Mouse (Mus musculus) neural tube, embryonic 15.5 days (tissue): ENCODE results near the gene Gpn2. TPM values are rescaled to one million over a fixed set of nuclear protein-coding genes. Genes with fewer than 3 reads are reported as not detected.

Source experiments
- ATAC-seq: fragments of 200-750 bp; cut with Nextera tagmentation; 2 replicates; pipeline ENCODE4 v1.8.0; 2017; ENCODE audit warnings: mild to moderate bottlenecking, moderate TSS enrichment, moderate library complexity; ENCODE audit not compliant: low FRiP score
- H3K27ac ChIP-seq: fragments of 300-500 bp; sonication (generic); replicated peaks from 2 replicates; pipeline ENCODE4 v1.5.1; 2015; ENCODE audit warnings: mild to moderate bottlenecking, inconsistent platforms
- H3K27me3 ChIP-seq: fragments of 300-500 bp; sonication (generic); replicated peaks from 2 replicates; pipeline ENCODE4 v1.6.1; 2015; ENCODE audit warnings: inconsistent platforms
- H3K36me3 ChIP-seq: fragments of 300-500 bp; sonication (generic); 2 replicates; pipeline ENCODE4 v1.6.1; 2015; ENCODE audit warnings: inconsistent platforms
- H3K4me1 ChIP-seq: fragments of 300-500 bp; sonication (generic); 2 replicates; pipeline ENCODE4 v1.6.1; 2015; ENCODE audit warnings: inconsistent platforms
- H3K4me2 ChIP-seq: fragments of 300-500 bp; sonication (generic); 2 replicates; pipeline ENCODE4 v1.6.1; 2015; ENCODE audit warnings: inconsistent platforms, mild to moderate bottlenecking, moderate library complexity
- H3K4me3 ChIP-seq: fragments of 300-500 bp; sonication (generic); replicated peaks from 2 replicates; pipeline ENCODE4 v1.5.1; 2015; ENCODE audit warnings: mild to moderate bottlenecking, inconsistent platforms
- H3K9ac ChIP-seq: fragments of 300-500 bp; sonication (generic); replicated peaks from 2 replicates; pipeline ENCODE4 v1.6.1; 2015; ENCODE audit warnings: mild to moderate bottlenecking, inconsistent platforms
- H3K9me3 ChIP-seq: fragments of 300-500 bp; sonication (generic); replicated peaks from 2 replicates; pipeline ENCODE4 v1.6.1; 2016; ENCODE audit warnings: inconsistent platforms
- WGBS: fragments of 180-500 bp; shearing (Covaris S2); methylation state at CpG from one replicate; pipeline ENCODE4 v1.1.7; 2015; ENCODE audit warnings: mixed read lengths; 5-methylcytosine and 5-hydroxymethylcytosine counted together
- polyA plus RNA-seq: library from polyadenylated mRNA; unstranded; fragments of >200 nt; fragmentation: Nextera tagmentation; extraction: Ambion mirVana; gene quantifications from 2 replicates; pipeline ENCODE4 v1.2.1, GENCODE M21; 2015

Gpn2 gene
- polyA plus RNA-seq, 1 experiment from 2014 or later = 17.0 TPM

DNA sequence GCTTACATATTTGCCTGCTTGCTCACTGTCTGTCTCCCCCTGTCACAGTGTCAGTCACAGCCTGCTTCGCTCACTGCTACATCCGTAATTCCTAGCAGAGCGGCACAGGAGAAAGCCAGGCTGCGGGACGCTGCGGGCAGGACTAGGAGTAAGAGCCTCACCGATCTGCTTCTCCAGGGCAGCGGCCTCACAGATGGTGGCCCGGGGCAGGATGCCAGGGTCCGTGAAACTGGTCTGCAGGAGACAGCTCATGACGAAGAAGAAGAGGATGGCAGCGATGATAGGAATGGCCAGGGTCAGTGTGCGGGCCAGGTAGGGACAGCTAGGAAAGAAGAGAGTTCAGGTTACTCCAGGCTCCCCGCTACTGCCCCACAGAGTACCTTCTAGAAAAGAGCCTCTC is 42.9 kb downstream of the Gpn2 start:
- Histone ChIP-seq H3K4me3 (no peak overlapping the region), H3K27me3 (no peaks in the 10 kb centered on the region), H3K4me1 (peaks cover 24% of the 10 kb centered on the region), H3K9ac (no peak overlapping the region), H3K9me3 (no peaks in the 10 kb centered on the region), H3K27ac (no peak overlapping the region), H3K36me3 (peaks cover 34% of the 10 kb centered on the region), H3K4me2 (no peak overlapping the region)
- no peak for ATAC-seq
- 90% methylated on average over 14 of the region's 14 CpGs for WGBS

DNA sequence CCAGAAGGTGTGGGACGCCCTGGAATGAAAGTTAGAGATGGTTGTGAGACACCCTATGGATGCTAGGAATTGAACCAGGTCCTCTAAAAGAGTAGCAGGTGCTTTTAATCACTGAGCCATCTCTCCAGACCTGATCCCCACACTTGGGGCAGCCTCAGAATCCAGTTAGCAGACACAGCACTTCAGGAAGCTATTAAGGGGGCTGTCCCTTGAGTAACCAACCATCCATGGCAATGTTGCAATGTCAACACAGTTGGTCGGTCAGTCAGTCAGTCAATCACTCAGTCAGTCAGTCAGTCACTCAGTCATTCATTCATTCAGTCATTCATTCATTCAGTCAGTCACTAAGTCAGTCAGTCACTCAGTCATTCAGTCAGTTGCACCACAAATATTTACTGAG is 44.4 kb downstream of the Gpn2 start:
- Histone ChIP-seq H3K9me3 (no peaks in the 10 kb centered on the region), H3K36me3 (peaks cover 34% of the 10 kb centered on the region), H3K4me1 (peaks cover 32% of the 10 kb centered on the region), H3K4me2 (no peak overlapping the region), H3K27me3 (no peaks in the 10 kb centered on the region), H3K27ac (no peak overlapping the region), H3K9ac (no peak overlapping the region), H3K4me3 (no peak overlapping the region)
- no peak for ATAC-seq
- 81% methylated on average over 2 of the region's 2 CpGs for WGBS

DNA sequence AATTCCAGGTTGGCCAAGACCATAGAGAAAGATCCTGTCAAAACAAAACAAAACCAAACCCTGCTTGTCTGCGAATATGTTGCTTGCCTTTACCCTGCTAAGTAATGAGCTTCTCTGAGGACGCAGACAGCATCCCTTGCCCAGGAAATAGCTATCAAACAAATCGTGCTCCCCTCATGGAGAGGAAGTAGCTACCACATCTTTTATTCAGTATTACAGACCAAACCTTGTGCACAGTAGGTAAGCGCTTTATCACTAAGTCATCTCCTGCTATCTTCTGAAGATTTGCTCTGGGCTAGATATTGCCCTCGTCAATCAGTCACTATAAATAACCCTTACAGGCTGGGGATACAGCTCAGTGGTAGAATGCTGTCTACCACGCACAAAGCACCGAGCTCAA is 45.0 kb downstream of the Gpn2 start:
- Histone ChIP-seq H3K27ac (no peak overlapping the region), H3K9me3 (no peaks in the 10 kb centered on the region), H3K36me3 (peaks cover 27% of the 10 kb centered on the region), H3K4me3 (no peak overlapping the region), H3K4me2 (no peak overlapping the region), H3K9ac (no peak overlapping the region), H3K4me1 (peaks cover 34% of the 10 kb centered on the region), H3K27me3 (no peaks in the 10 kb centered on the region)
- ATAC-seq = no peak
- 74% methylated on average over 7 of the region's 7 CpGs for WGBS

DNA sequence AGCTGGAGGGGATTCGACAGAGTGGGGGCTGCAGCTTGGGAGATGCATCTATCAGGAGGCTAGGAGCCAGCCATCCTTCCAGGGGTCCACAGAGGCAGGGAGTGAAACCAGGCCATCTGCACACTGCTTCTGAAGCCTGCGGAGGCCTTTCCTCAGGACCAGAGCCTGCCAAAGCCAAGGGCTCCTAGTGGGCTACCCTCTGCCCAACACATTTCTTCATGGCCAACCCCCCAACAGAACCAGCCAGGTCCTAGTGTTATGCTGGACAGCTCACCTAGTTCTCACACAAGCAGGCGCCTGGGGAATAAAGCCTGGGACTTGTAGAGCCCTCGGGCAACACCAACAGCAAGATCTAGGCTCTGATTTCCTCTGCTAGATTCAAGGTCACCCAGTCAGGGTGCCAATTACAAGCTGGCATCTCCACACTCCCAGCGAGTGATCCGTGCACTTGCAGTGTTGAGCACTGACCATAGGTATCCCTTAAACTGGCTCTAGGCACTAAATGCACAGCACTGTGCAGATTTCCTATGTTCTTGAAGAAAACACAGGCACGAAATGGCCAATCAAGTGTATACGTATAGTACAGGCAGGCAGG is 46.3 kb downstream of the Gpn2 start:
- no peak for ATAC-seq
- H3K9ac ChIP-seq = no peak overlapping the region
- WGBS = 88% methylated on average over 8 of the region's 8 CpGs
- H3K4me1 ChIP-seq = peaks cover 34% of the 10 kb centered on the region
- 0 out of 2 replicates have a peak overlapping the region, but pooled peaks have one; percentile 90 for H3K4me2 ChIP-seq
- H3K9me3 ChIP-seq = no peaks in the 10 kb centered on the region
- no peaks in the 10 kb centered on the region for H3K27me3 ChIP-seq
- peaks cover 17% of the 10 kb centered on the region for H3K36me3 ChIP-seq
- H3K4me3 ChIP-seq = no peak overlapping the region
- H3K27ac ChIP-seq = no peak overlapping the region

DNA sequence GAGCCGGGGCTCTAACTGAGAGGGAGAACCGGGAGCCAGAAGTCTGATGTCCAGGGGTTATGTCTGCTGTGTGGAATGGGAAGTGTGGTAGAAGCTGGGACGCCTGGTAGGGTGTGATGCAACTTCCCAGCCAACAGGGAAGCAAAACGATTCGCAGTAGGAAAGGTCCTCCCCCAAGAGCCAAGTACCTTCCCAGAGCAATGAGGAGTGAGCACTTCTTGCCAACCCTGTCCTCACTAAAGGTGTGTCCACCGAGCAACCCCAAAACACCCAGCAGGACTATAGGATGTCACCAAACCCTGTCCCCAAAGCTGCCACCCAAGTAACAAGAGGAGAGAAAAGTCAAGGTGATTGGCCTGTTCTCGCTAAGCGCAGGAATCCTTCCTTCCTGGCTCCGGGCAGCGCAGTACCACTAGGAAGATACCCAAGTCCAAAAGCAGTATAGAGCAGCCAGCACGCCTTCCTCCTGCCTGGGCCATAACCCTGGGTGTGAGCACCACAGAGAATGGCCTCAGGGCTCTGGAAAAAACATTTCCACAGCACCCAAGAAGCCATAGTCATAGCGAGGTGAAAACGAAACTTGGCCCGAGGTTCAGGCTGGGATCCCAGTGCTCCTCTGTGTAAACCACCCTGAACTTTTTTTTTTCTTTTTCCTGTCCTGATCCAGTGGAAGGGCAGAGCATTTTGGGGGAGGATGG is 47.1 kb downstream of the Gpn2 start:
- H3K9ac ChIP-seq = no peak overlapping the region
- H3K4me3 ChIP-seq = peak overlapping the region; percentile 77; the same call in 1 of the 2 replicates
- no peak for ATAC-seq
- peaks cover 9% of the 10 kb centered on the region for H3K36me3 ChIP-seq
- peak overlapping the region; percentile 90 for H3K4me2 ChIP-seq
- WGBS = 82% methylated on average over 14 of the region's 14 CpGs
- H3K27ac ChIP-seq = no peak overlapping the region
- H3K27me3 ChIP-seq = no peaks in the 10 kb centered on the region
- peaks cover 34% of the 10 kb centered on the region for H3K4me1 ChIP-seq
- H3K9me3 ChIP-seq = no peaks in the 10 kb centered on the region

DNA sequence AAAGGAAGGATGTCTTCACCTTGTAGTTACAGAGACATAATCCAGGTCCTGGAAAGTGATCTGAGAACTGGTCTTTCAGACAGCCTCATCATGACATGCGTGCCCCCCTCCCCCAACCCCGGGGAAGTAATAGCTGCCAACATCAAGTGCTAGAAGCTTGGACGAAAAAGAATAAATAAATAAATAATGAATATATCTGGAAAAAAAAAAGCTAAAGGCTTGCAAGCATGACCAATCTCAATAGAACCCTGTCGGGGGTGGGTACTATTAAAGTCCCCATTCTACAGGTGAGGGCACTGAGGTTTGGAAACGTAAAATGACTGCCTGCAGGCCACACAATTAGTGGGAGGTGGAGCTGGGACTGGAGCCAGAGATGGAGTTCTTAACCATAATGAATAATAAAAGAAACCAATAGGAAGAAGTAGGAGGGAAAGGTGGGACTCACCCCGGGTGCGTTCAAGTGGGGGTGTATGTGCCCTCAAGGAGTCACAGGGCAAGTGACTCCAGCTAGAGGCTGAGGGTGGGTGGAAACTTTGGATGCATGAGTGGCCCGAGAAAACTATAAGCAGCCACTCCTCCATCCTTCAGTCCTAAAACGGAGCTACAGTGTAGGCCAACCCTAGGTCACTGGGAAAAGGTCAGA is 47.7 kb downstream of the Gpn2 start:
- Histone ChIP-seq H3K9ac (peak overlapping the region; percentile 87), H3K9me3 (no peaks in the 10 kb centered on the region), H3K4me1 (peaks cover 34% of the 10 kb centered on the region), H3K4me2 (peak overlapping the region; percentile 90), H3K4me3 (peak overlapping the region; percentile 77), H3K27me3 (no peaks in the 10 kb centered on the region), H3K36me3 (peaks cover 3% of the 10 kb centered on the region; the same call in 1 of the 2 replicates), H3K27ac (peak overlapping the region; percentile 86; the same call in 1 of the 2 replicates)
- 34% methylated on average over 9 of the region's 9 CpGs for WGBS
- no peak for ATAC-seq

DNA sequence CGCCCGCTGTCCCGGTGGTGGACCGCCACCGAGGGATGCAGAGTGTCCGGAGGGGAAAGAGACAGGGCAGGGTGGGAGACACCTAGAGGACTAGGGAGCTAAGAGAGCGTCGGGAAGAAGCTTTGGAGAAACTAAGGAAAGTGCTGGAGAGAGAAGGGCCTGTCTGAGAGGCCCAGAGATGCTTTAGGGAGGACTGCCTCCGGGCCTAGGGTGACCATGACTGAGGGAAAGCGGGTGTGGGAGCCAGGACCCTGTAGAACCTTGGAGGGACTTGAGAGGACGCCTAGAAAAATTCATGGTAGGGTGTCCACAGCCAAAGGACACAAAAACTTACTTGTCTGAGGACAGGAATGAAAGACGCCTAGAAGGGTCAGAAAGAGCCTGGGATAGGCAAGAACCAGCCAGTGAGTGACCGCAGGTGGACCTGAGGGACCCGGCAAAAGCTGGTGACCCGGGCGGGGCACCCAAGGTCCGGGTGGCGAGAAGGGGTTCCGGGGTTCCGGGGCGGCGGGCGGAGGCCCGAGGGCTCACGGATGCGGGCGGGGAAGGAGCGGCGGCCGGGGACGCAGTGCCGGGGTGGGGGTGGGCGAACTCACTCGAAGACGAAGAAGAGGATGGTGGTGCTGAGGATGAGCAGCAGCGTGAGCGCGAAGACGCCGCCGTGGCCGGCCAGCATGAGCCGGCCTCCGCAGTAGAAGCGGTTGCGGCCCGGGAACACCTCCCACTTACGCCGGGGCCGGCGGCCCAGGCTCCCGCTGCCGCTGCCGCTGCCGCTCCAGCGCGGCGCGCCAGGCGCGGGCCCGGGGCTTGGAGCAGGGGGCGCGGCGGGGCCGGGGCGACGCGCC is 48.5 kb downstream of the Gpn2 start:
- Histone ChIP-seq H3K27me3 (no peaks in the 10 kb centered on the region), H3K9ac (peak overlapping the region; percentile 87), H3K4me2 (peak overlapping the region; percentile 90), H3K27ac (peak overlapping the region; percentile 86), H3K4me1 (peaks cover 34% of the 10 kb centered on the region), H3K36me3 (no peaks in the 10 kb centered on the region), H3K4me3 (peak overlapping the region; percentile 77), H3K9me3 (no peaks in the 10 kb centered on the region)
- 1% methylated on average over 54 of the region's 69 CpGs for WGBS
- peak; percentile 77 for ATAC-seq

DNA sequence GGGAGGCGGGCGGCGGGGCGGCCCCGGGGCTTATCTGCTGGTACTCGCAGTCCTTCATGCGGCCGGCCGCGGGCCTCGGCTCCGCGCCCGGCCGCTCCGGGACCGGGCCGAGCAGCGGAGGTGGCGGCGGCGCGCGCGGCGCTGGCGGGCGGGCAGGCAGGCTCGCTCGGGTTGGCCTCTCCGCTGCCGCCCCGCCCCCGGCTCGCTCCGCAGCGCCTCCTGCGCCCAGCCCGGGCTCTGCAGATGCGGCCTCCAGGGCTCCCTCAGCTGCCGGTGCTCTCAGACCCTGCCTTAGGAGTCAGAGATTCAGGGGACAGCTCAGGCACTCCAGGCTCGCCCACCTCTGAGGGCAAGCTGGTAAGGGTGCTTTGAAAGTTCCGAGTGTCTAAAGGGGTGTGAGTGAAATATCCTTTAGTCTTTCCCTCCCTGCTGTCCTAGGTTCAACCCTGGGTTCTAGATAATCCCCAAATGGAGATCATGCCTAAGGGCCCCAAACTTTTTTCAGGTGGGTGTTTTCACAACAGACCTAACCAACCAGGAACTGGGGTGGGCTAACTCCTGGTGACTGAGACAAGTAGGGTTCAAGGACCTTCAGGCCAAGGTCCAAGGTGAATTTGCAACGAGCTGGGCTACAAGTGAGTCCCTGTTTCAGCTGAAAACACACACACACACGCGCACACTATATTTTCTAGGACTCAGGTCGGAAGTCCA is 49.3 kb downstream of the Gpn2 start:
- Histone ChIP-seq H3K27me3 (no peaks in the 10 kb centered on the region), H3K4me3 (peak overlapping the region; percentile 77), H3K9me3 (no peaks in the 10 kb centered on the region), H3K9ac (peak overlapping the region; percentile 87), H3K36me3 (no peaks in the 10 kb centered on the region), H3K4me2 (peak overlapping the region; percentile 90), H3K4me1 (peaks cover 34% of the 10 kb centered on the region), H3K27ac (peak overlapping the region; percentile 86)
- 15% methylated on average over 24 of the region's 47 CpGs for WGBS
- peak; percentile 92 for ATAC-seq

DNA sequence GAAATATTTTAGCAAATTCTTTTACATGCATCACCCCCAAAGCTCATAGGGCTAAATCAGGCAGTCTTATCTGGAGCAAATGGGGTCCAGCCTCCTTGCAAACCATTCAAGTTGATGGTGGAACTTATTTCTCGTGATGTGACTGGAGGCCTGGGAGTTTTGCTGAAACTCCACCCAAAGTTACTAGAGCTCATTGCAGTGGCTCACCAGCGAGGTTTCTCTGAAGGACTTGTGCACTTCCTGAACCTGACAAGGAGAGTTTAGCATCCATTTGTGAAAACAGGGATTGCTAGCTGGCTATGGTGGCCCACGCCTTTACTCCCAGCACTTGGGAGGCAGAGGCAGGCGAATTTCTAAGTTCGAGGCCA is 49.9 kb downstream of the Gpn2 start:
- no peak overlapping the region for H3K27ac ChIP-seq
- no peak overlapping the region for H3K4me2 ChIP-seq
- no peak overlapping the region for H3K9ac ChIP-seq
- WGBS = 86% methylated on average over 5 of the region's 5 CpGs
- no peak for ATAC-seq
- no peak overlapping the region for H3K4me3 ChIP-seq
- H3K27me3 ChIP-seq = no peaks in the 10 kb centered on the region
- peaks cover 31% of the 10 kb centered on the region for H3K4me1 ChIP-seq
- H3K9me3 ChIP-seq = no peaks in the 10 kb centered on the region
- H3K36me3 ChIP-seq = no peaks in the 10 kb centered on the region
